Mouse (Mus musculus): ENCODE data around the gene Nucb1. TPM values are rescaled to one million over a fixed set of nuclear protein-coding genes. Genes with fewer than 3 reads are reported as not detected.

Nucb1 gene
- polyA plus RNA-seq, 1 experiment = 405 TPM

DNA sequence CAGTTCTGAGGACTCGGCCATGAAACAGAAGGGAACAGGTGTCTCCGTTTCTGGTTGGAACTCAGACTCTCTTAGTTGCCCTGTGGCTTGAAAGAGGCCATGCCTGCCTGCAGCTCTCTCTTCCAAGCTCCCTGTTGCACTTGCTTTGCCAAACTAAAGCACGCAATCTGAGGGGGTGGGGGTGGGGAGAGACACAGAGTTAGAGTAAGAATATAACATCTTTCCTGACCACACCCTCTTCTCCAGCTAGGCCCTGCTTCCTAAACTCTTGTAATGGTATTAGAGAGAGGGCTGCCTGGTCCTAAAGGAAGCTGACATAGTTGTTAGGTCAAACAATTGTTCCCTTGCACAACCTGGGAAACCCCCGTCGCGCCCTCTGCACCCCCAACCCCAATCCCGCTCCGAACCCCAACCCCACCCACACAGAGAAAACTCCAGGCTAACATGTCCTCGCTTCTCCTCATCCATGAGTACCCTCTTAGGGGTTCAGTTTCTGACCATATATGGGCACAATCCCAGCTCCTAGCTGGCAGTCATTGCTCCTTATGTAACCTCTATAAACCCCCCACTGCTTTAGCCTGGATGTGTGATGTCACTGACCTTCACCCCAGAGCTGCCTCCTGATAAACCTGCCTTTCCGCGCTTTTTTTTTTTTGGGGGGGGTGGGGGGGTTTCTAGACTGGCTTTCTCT, 40.8 kb upstream of the Nucb1 start:
- Histone ChIP-seq H3K4me3 (ENCODE audit: insufficient read depth, low read depth, low read length) (no peak overlapping the region), H3K27me3 (replicated peaks; ENCODE audit: control insufficient read depth, insufficient read depth, low read length) (no peaks in the 10 kb centered on the region), H3K36me3 (ENCODE audit: control insufficient read depth, insufficient read depth, low read length) (no peaks in the 10 kb centered on the region), H3K4me1 (ENCODE audit: control insufficient read depth, insufficient read depth, low read length) (no peaks in the 10 kb centered on the region), H3K27ac (ENCODE audit: insufficient read depth, low read depth, low read length) (no peak overlapping the region)
- DNase-seq = no peak
- TF ChIP-seq POLR2A (IDR thresholded peaks at IDR 0.05; ENCODE audit: low read depth, low read length) (no peak), CTCF (conservative IDR thresholded peaks at IDR 0.05; ENCODE audit: insufficient read depth, insufficient read length, low read depth, low read length) (no peak)
- WGBS = 79% methylated on average over 11 of the region's 11 CpGs

DNA sequence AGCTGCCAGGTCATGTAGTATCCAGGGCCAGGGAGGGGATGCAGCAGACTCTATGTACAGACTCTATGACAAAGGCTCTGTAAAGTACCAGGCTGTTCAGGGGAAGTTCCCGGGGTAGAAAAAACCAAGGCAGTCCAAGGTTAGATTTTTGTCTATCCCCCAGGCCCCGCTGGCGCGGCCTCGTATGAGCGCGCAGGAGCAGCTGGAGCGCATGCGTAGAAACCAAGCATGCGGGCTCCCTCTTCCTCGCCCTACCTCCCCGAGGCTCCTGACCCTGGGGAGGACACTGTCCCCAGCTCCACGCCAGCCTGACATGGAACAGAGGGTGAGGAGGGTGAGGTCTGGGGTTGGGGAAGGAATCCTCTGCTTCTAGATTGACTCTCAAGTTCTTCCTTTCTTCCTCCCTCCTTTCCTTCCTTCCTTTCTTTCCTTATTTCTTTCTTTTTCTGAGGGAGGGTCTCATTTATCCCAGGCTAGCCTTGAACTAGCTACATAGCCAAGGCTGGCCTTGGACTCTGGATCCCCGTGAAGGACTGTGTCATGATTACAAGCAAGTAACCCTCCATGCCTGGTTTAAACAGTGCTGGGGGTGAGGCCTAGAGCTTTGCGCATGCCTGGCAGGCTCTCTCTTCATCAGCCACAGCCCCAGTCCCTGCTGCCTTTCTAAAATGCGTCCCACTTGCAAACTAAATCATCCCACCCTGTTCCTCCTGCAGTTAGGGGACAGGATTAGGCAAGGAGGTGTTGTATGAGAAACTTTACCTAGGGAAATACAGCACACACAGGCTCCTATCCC, 39.6 kb upstream of the Nucb1 start:
- TF ChIP-seq POLR2A (IDR thresholded peaks at IDR 0.05; ENCODE audit: low read depth, low read length) (no peak), CTCF (conservative IDR thresholded peaks at IDR 0.05; ENCODE audit: insufficient read depth, insufficient read length, low read depth, low read length) (no peak)
- Histone ChIP-seq H3K27me3 (replicated peaks; ENCODE audit: control insufficient read depth, insufficient read depth, low read length) (no peaks in the 10 kb centered on the region), H3K36me3 (ENCODE audit: control insufficient read depth, insufficient read depth, low read length) (no peaks in the 10 kb centered on the region), H3K27ac (ENCODE audit: insufficient read depth, low read depth, low read length) (no peak overlapping the region), H3K4me3 (ENCODE audit: insufficient read depth, low read depth, low read length) (no peak overlapping the region), H3K4me1 (ENCODE audit: control insufficient read depth, insufficient read depth, low read length) (no peaks in the 10 kb centered on the region)
- 94% methylated on average over 16 of the region's 16 CpGs for WGBS
- DNase-seq = no peak

DNA sequence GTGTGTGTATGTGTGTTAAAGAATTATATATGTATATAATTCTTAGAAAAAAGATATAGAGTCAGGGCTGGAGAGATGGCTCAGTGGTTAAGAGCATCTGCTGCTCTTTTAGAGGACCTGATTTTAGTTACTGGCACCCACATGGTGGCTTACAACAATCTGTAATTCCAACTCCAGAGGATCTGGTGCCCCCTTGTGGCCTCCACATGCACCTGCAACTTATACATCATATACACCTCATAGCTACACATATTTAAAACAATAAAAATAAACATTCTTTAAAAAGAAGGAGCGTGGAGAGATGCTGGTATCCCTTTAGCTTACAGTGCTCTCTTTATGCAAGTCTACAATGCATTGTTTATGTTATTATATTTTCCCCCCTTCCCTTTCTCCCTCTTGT, 34.3 kb upstream of the Nucb1 start:
- WGBS = 98% methylated on average over 1 of the region's 1 CpGs
- Histone ChIP-seq H3K4me1 (ENCODE audit: control insufficient read depth, insufficient read depth, low read length) (peaks cover 4% of the 10 kb centered on the region; the same call in 1 of the 2 replicates), H3K27ac (ENCODE audit: insufficient read depth, low read depth, low read length) (no peak overlapping the region), H3K27me3 (replicated peaks; ENCODE audit: control insufficient read depth, insufficient read depth, low read length) (no peaks in the 10 kb centered on the region), H3K36me3 (ENCODE audit: control insufficient read depth, insufficient read depth, low read length) (no peaks in the 10 kb centered on the region), H3K4me3 (ENCODE audit: insufficient read depth, low read depth, low read length) (no peak overlapping the region)
- TF ChIP-seq POLR2A (IDR thresholded peaks at IDR 0.05; ENCODE audit: low read depth, low read length) (no peak), CTCF (conservative IDR thresholded peaks at IDR 0.05; ENCODE audit: insufficient read depth, insufficient read length, low read depth, low read length) (0 out of 2 replicates have a peak, but pooled peaks have one; percentile 5)
- DNase-seq = no peak

DNA sequence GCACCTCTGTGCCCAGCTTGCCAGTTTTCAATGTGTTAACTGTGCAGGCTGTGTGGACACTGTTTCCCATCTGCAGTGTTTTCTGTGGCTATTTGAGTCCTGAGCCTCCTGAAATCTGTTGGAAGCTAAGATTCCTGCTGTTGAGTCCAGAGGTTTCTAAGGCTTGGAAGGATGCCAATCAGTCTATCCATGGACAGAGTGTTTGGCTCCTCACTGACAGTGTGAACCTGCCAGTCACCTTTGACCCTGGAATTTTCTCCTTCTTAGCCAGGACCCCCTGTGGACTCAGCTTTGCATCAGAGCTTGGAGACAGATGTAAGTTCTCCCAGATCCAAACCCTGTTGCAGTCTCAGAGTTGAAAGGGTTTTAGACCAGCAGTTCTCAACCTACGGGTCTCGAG, 30.0 kb upstream of the Nucb1 start:
- peaks cover 4% of the 10 kb centered on the region; the same call in 1 of the 2 replicates for H3K4me1 ChIP-seq (ENCODE audit: control insufficient read depth, insufficient read depth, low read length)
- H3K27me3 ChIP-seq (replicated peaks; ENCODE audit: control insufficient read depth, insufficient read depth, low read length) = no peaks in the 10 kb centered on the region
- H3K36me3 ChIP-seq (ENCODE audit: control insufficient read depth, insufficient read depth, low read length) = no peaks in the 10 kb centered on the region
- no peak overlapping the region for H3K27ac ChIP-seq (ENCODE audit: insufficient read depth, low read depth, low read length)
- TF ChIP-seq POLR2A (IDR thresholded peaks at IDR 0.05; ENCODE audit: low read depth, low read length) (no peak), CTCF (conservative IDR thresholded peaks at IDR 0.05; ENCODE audit: insufficient read depth, insufficient read length, low read depth, low read length) (no peak)
- no peak overlapping the region for H3K4me3 ChIP-seq (ENCODE audit: insufficient read depth, low read depth, low read length)
- peak; percentile 76 for DNase-seq
- 54% methylated on average over 2 of the region's 2 CpGs for WGBS

DNA sequence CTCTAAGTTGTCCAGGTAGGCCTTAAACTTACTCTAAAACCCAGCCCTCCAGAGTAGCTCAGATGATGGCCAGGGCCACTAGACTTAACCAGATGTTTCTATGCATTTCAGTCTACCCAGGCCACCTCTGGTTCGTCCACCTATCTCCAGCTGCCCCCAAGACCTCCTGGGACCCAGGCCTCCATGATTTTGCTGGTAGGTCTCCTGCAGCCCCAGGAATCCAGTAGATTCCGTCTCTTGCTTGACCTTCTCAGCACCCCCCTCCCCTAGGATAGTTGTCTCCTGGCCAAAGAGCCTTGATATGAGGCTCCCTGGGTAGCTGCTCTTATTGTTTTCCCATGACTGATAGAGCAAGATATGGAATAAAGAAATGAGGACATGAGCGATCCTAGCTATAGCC, 28.9 kb upstream of the Nucb1 start:
- DNase-seq = no peak
- TF ChIP-seq CTCF (conservative IDR thresholded peaks at IDR 0.05; ENCODE audit: insufficient read depth, insufficient read length, low read depth, low read length) (no peak), POLR2A (IDR thresholded peaks at IDR 0.05; ENCODE audit: low read depth, low read length) (no peak)
- no peak overlapping the region for H3K27ac ChIP-seq (ENCODE audit: insufficient read depth, low read depth, low read length)

DNA sequence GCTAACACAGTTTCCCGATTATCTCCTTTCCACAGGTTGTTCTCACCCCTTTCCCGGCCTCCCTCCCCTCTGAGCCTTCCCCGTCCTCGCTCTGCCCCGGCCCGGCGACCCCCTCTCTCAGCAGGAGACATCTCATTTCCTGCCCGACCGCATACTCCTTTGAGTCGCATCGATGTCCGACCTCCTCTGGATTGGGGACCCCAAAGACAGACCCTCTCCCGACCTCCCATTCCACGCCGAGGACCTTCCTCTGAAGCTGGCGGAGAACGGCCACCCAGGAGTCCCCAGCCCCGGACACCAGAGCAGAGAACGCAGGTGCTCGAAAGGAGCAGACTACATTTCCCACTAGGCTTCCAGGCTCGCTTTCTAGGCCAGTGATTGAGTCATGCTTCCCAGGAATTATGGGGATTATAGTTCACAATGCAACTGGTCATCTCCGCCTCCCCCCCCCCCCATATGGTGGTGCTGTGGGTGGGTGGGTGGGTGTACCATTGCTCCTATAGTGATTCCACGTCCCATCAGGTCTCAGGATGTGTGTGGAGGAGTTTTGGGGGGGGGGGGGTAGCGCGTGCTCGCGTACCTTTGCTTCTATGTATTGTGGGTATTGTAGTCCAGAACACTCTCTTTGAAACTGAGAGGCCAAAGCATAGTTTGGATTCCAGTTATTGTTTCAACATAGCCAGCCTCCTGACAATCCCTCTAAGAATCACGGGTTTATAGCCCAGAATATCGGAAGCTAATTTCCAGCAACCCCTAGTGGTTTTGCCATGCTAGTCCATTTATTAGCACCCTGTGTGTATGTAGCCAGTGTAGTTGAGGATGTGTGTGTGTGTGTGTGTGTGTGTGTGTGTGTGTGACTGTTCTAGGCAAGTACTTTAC, 28.2 kb upstream of the Nucb1 start:
- H3K4me1 ChIP-seq (ENCODE audit: control insufficient read depth, insufficient read depth, low read length) = peaks cover 4% of the 10 kb centered on the region; the same call in 1 of the 2 replicates
- H3K27ac ChIP-seq (ENCODE audit: insufficient read depth, low read depth, low read length) = no peak overlapping the region
- TF ChIP-seq CTCF (conservative IDR thresholded peaks at IDR 0.05; ENCODE audit: insufficient read depth, insufficient read length, low read depth, low read length) = no peak
- TF ChIP-seq POLR2A (IDR thresholded peaks at IDR 0.05; ENCODE audit: low read depth, low read length) = no peak
- H3K27me3 ChIP-seq (replicated peaks; ENCODE audit: control insufficient read depth, insufficient read depth, low read length) = no peaks in the 10 kb centered on the region
- peak overlapping the region; percentile 61 for H3K4me3 ChIP-seq (ENCODE audit: insufficient read depth, low read depth, low read length)
- H3K36me3 ChIP-seq (ENCODE audit: control insufficient read depth, insufficient read depth, low read length) = no peaks in the 10 kb centered on the region
- 2% methylated on average over 29 of the region's 29 CpGs for WGBS
- peak; percentile 79 for DNase-seq

More for the DNA sequence above, 28.9 kb upstream of the Nucb1 start:
- peaks cover 4% of the 10 kb centered on the region; the same call in 1 of the 2 replicates for H3K4me1 ChIP-seq (ENCODE audit: control insufficient read depth, insufficient read depth, low read length)
- no peak overlapping the region for H3K4me3 ChIP-seq (ENCODE audit: insufficient read depth, low read depth, low read length)
- no peaks in the 10 kb centered on the region for H3K36me3 ChIP-seq (ENCODE audit: control insufficient read depth, insufficient read depth, low read length)
- H3K27me3 ChIP-seq (replicated peaks; ENCODE audit: control insufficient read depth, insufficient read depth, low read length) = no peaks in the 10 kb centered on the region
- 89% methylated on average over 3 of the region's 3 CpGs for WGBS

Measured in kidney, adult 2 months (tissue).